Mouse (Mus musculus) heart, postnatal 0 days (tissue): ENCODE measurements around the gene Gart. TPM values are rescaled to one million over a fixed set of nuclear protein-coding genes. Genes with fewer than 3 reads are reported as not detected.

Experiments
- ATAC-seq: fragments of 200-750 bp; cut with Nextera tagmentation; 2 replicates; pipeline ENCODE4 v1.8.0; 2017; ENCODE audit warnings: low read depth, moderate number of reproducible peaks, moderate library complexity; ENCODE audit not compliant: insufficient read depth
- DNase-seq: peaks from one replicate; pipeline ENCODE4 v3.0.0-alpha.2; 2016; ENCODE audit warnings: low spot score
- H3K27ac ChIP-seq: fragments of 300-500 bp; sonication (generic); 2 replicates; pipeline ENCODE4 v1.5.1; 2014; ENCODE audit warnings: low read depth, mild to moderate bottlenecking
- H3K27me3 ChIP-seq: fragments of 300-500 bp; sonication (generic); 2 replicates; pipeline ENCODE4 v1.6.1; 2014; ENCODE audit warnings: low read length, mixed read lengths; ENCODE audit not compliant: control insufficient read depth, insufficient read depth
- H3K36me3 ChIP-seq: fragments of 300-500 bp; sonication (generic); replicated peaks from 2 replicates; pipeline ENCODE4 v1.6.1; 2014; ENCODE audit warnings: low read length, mixed read lengths; ENCODE audit not compliant: control insufficient read depth, insufficient read depth
- H3K4me1 ChIP-seq: fragments of 300-500 bp; sonication (generic); 2 replicates; pipeline ENCODE4 v1.6.1; 2014; ENCODE audit warnings: antibody characterized with exemption; ENCODE audit not compliant: control insufficient read depth, insufficient read depth
- H3K4me2 ChIP-seq: fragments of 300-500 bp; sonication (generic); 2 replicates; pipeline ENCODE4 v1.6.1; 2014; ENCODE audit warnings: low read depth, mild to moderate bottlenecking, low read length, moderate library complexity
- H3K4me3 ChIP-seq: fragments of 300-500 bp; sonication (generic); 2 replicates; pipeline ENCODE4 v1.5.1; 2014; ENCODE audit warnings: low read depth, low read length
- H3K9ac ChIP-seq: fragments of 300-500 bp; sonication (generic); replicated peaks from 2 replicates; pipeline ENCODE4 v1.6.1; 2014; ENCODE audit warnings: low read depth, low read length, mixed read lengths
- H3K9me3 ChIP-seq: fragments of 300-500 bp; sonication (generic); replicated peaks from 2 replicates; pipeline ENCODE4 v1.6.1; 2016; ENCODE audit warnings: low read length; ENCODE audit not compliant: control insufficient read depth
- CTCF ChIP-seq: IDR thresholded peaks from 2 replicates; pipeline ENCODE4 v1.5.1; 2016; ENCODE audit warnings: antibody characterized with exemption, control low read depth, low read depth
- EP300 ChIP-seq: IDR thresholded peaks from 2 replicates; pipeline ENCODE4 v1.6.1; 2016; ENCODE audit warnings: antibody characterized with exemption, low read depth
- WGBS: fragments of 180-500 bp; shearing (Covaris S2); extraction: QIAGEN DNeasy Blood & Tissue Kit; methylation state at CpG from one replicate; pipeline ENCODE4 v1.1.7; 2014; 5-methylcytosine and 5-hydroxymethylcytosine counted together
- polyA plus RNA-seq: library from polyadenylated mRNA; unstranded; fragments of >200 nt; fragmentation: Nextera tagmentation; extraction: Ambion mirVana; gene quantifications from 2 replicates; pipeline ENCODE4 v1.2.1, GENCODE M21; 2015
- total RNA-seq: library from RNA; depleted of rRNA; stranded (reverse); fragments of >200 nt; gene quantifications from 2 replicates; pipeline ENCODE4 v1.2.3, GENCODE M21; 2014; ENCODE audit warnings: low replicate concordance

The Gart gene
- total and polyA plus RNA-seq, 2 experiments from 2014 or later, result 43.9 to 45.9 TPM

DNA sequence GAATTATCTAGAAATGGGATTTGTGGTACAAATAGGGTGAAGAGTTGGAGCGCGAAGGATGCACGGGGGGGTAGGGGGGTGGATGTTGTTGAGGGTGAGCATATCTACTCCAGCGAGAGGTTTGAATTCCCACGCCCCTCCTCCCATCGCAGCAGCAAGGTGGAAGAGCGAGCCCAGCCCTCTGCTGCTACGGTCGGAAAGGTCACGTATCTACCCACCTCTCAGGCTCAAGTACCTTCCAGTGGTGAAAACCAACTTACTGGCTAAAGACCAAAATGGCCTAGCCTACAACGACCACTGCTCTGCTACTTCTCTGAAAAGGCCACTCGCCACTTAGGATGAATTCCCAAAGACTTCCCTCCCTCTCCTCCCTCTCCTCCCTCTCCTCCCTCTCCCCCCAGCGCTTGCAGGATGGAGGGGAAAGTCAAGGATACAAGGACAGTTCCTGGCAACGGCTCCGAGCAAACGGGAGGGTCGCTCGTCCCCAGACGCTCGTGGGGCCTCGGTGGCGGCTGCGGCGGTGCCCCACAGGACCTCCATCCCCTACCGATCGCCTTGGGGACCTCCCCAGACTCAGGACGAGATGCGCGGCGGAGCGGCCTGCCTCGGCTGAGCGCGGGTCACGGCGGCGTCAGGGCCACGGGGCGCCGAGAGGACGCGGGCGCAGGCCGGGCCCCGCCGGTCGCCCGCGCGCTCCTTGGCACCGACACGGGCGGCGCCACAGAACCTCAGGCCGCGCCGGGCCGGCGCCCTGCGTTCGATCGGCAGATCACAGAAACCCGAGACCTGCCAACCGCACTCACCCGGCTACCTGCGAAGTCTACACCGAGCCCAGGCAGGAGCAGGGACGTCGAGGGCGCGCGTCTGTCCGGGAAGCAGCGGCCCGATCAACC, 49.7 kb downstream of the Gart start:
- Histone ChIP-seq H3K4me3 (peak overlapping the region; percentile 81), H3K36me3 (no peaks in the 10 kb centered on the region), H3K4me1 (peaks cover 5% of the 10 kb centered on the region; the same call in 1 of the 2 replicates), H3K9me3 (no peaks in the 10 kb centered on the region), H3K4me2 (peak overlapping the region; percentile 87), H3K27ac (peak overlapping the region; percentile 65), H3K9ac (peak overlapping the region; percentile 70), H3K27me3 (no peaks in the 10 kb centered on the region)
- TF ChIP-seq EP300 (no peak), CTCF (no peak)
- WGBS, result under 1% methylated on average over 75 of the region's 75 CpGs
- peak; percentile 55 for ATAC-seq
- no peak for DNase-seq

DNA sequence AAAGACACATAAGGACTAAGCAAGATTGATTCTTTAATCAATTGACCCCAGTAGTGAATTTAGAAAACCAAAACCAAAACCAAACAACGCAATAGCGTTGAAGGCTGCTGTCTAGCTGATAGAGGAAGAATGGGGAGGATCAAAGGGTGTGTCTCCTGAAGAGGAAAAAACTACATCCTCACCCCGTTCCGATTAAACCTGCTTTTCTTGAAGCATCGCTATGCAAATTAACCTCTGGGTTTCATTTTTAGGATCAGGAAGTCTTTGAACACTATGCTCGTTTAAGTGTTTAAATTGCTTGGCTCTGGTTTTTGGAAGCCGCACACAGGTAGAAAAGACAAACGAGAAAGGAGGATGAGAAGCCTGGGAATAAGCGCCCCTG, 50.4 kb downstream of the Gart start:
- Histone ChIP-seq H3K27me3 (no peaks in the 10 kb centered on the region), H3K4me3 (peak overlapping the region; percentile 81), H3K9me3 (no peaks in the 10 kb centered on the region), H3K36me3 (no peaks in the 10 kb centered on the region), H3K4me2 (peak overlapping the region; percentile 87), H3K9ac (peak overlapping the region; percentile 70), H3K27ac (no peak overlapping the region), H3K4me1 (peaks cover 5% of the 10 kb centered on the region; the same call in 1 of the 2 replicates)
- 20% methylated on average over 9 of the region's 9 CpGs for WGBS
- no peak for DNase-seq
- no peak for TF ChIP-seq CTCF
- ATAC-seq, result no peak

GRCm38 (mm10) chr16:91595076-91595475, 51.7 kb downstream of the Gart start:
- 76% methylated on average over 6 of the region's 6 CpGs for WGBS
- H3K9me3 ChIP-seq, result no peaks in the 10 kb centered on the region
- H3K4me1 ChIP-seq, result peaks cover 5% of the 10 kb centered on the region; the same call in 1 of the 2 replicates
- DNase-seq, result no peak
- no peak for ATAC-seq
- TF ChIP-seq CTCF (no peak), EP300 (no peak)
- no peaks in the 10 kb centered on the region for H3K27me3 ChIP-seq
- H3K27ac ChIP-seq, result no peak overlapping the region
- no peaks in the 10 kb centered on the region for H3K36me3 ChIP-seq
- no peak overlapping the region for H3K4me3 ChIP-seq
- H3K4me2 ChIP-seq, result no peak overlapping the region
- H3K9ac ChIP-seq, result no peak overlapping the region

GRCm38 (mm10) chr16:91593262-91593661, 53.5 kb downstream of the Gart start:
- Histone ChIP-seq H3K4me1 (peaks cover 5% of the 10 kb centered on the region; the same call in 1 of the 2 replicates), H3K4me2 (no peak overlapping the region), H3K4me3 (no peak overlapping the region), H3K27me3 (no peaks in the 10 kb centered on the region), H3K27ac (no peak overlapping the region), H3K36me3 (no peaks in the 10 kb centered on the region), H3K9me3 (no peaks in the 10 kb centered on the region), H3K9ac (no peak overlapping the region)
- 80% methylated on average over 3 of the region's 3 CpGs for WGBS
- TF ChIP-seq CTCF (no peak), EP300 (no peak)
- ATAC-seq (no peak), DNase-seq (no peak)

GRCm38 (mm10) chr16:91592162-91592561, 54.6 kb downstream of the Gart start:
- no peak for DNase-seq

More at GRCm38 (mm10) chr16:91592162-91592561, 54.6 kb downstream of the Gart start:
- H3K4me3 ChIP-seq, result no peak overlapping the region
- no peaks in the 10 kb centered on the region for H3K36me3 ChIP-seq
- no peak for TF ChIP-seq EP300
- no peak for TF ChIP-seq CTCF
- no peaks in the 10 kb centered on the region for H3K9me3 ChIP-seq
- WGBS, result 74% methylated on average over 8 of the region's 8 CpGs
- H3K27me3 ChIP-seq, result no peaks in the 10 kb centered on the region
- no peak overlapping the region for H3K9ac ChIP-seq
- H3K27ac ChIP-seq, result no peak overlapping the region
- peaks cover 5% of the 10 kb centered on the region; the same call in 1 of the 2 replicates for H3K4me1 ChIP-seq
- no peak overlapping the region for H3K4me2 ChIP-seq
- no peak for ATAC-seq
